ENCODE assay signal across 18 mouse cellular contexts in genomic region chr13:65243273-65243672, GRCm38 (mm10). TPM values are rescaled to one million over a fixed set of nuclear protein-coding genes. Genes with fewer than 3 reads are reported as not detected.
A peak's percentile ranks its signal among the peaks of the same experiment; 100 is the strongest.
DNase-seq lines count a peak whose midpoint lies in the region; ATAC-seq and TF ChIP-seq lines count a peak whose summit lies in the region.
"Had no signal": no experiment of that assay in that cellular context is flagged by ENCODE, and none has a peak within 500 bp of the region (broad histone marks: within the 10 kb centered on the region; RNA-seq: fewer than 3 reads in every experiment).

No protein-coding gene starts in this region.

- peaks cover 15% of the 10 kb centered on the region for H3K79me2 ChIP-seq in liver, adult 2 months (ENCODE audit: control insufficient read depth, insufficient read depth, low read length)

- TF ChIP-seq CTCF in liver, adult 2 months (IDR thresholded peaks at IDR 0.05; ENCODE audit: low read depth, low read length): no peak

- peaks cover 14% of the 10 kb centered on the region; the same call in 1 of the 2 replicates for H3K9me3 ChIP-seq in liver, embryonic 12.5 days (replicated peaks)
- peaks cover 24% of the 10 kb centered on the region for H3K9me3 ChIP-seq in kidney, embryonic 16.5 days (ENCODE audit: low read length)

- no peak overlapping the region for H3K4me2 ChIP-seq in liver, embryonic 12.5 days
- H3K4me2 ChIP-seq in kidney, embryonic 16.5 days (replicated peaks; ENCODE audit: low read depth, low read length): no peak overlapping the region

- H3K27ac ChIP-seq in liver, adult 2 months (replicated peaks; ENCODE audit: insufficient read depth, low read depth, low read length): no peak overlapping the region
- no peak overlapping the region for H3K27ac ChIP-seq in liver, embryonic 12.5 days
- H3K27ac ChIP-seq in kidney, embryonic 16.5 days (ENCODE audit: low read length): no peak overlapping the region
- H3K27ac ChIP-seq: embryonic facial prominence, embryonic 12.5 days; forebrain, embryonic 13.5 days; limb, embryonic 15.5 days; midbrain, embryonic 13.5 days had no signal

- TF ChIP-seq POLR2A in liver, adult 2 months (IDR thresholded peaks at IDR 0.05; ENCODE audit: extremely low read depth, insufficient read depth, low read length): no peak

- peaks cover 7% of the 10 kb centered on the region for H3K4me1 ChIP-seq in liver, adult 2 months (ENCODE audit: control insufficient read depth, insufficient read depth, low read length)
- H3K4me1 ChIP-seq in liver, embryonic 12.5 days: peaks cover 25% of the 10 kb centered on the region
- peaks cover 11% of the 10 kb centered on the region for H3K4me1 ChIP-seq in kidney, embryonic 16.5 days (ENCODE audit: insufficient read depth, low read length)

- no peaks in the 10 kb centered on the region for H3K27me3 ChIP-seq in liver, adult 2 months (ENCODE audit: control insufficient read depth, insufficient read depth, low read length)
- H3K27me3 ChIP-seq in liver, embryonic 12.5 days (replicated peaks): no peaks in the 10 kb centered on the region
- no peaks in the 10 kb centered on the region for H3K27me3 ChIP-seq in kidney, embryonic 16.5 days (ENCODE audit: insufficient read depth, low read length)
- H3K27me3 ChIP-seq: embryonic facial prominence, embryonic 12.5 days; forebrain, embryonic 13.5 days; limb, embryonic 15.5 days; midbrain, embryonic 13.5 days had no signal

- no peak overlapping the region for H3K9ac ChIP-seq in liver, adult 2 months (ENCODE audit: low read depth, low read length)
- H3K9ac ChIP-seq in liver, embryonic 12.5 days: no peak overlapping the region
- no peak overlapping the region for H3K9ac ChIP-seq in kidney, embryonic 16.5 days (replicated peaks; ENCODE audit: low read length)
- H3K9ac ChIP-seq: embryonic facial prominence, embryonic 12.5 days; forebrain, embryonic 13.5 days; limb, embryonic 15.5 days; midbrain, embryonic 13.5 days had no signal

- no peak for ATAC-seq in liver, embryonic 12.5 days
- no peak for ATAC-seq in kidney, embryonic 16.5 days (ENCODE audit: low FRiP score, low TSS enrichment)
- ATAC-seq: forebrain, embryonic 13.5 days; midbrain, embryonic 13.5 days had no signal

- no peak overlapping the region for H3K4me3 ChIP-seq in liver, adult 2 months (ENCODE audit: insufficient read depth, low read depth, low read length)
- no peak overlapping the region for H3K4me3 ChIP-seq in liver, embryonic 12.5 days
- no peak overlapping the region for H3K4me3 ChIP-seq in kidney, embryonic 16.5 days (ENCODE audit: low read length)

- DNase-seq in liver, adult 2 months (ENCODE audit: extremely low read depth, low read depth, low spot score): peak; percentile 9
- DNase-seq in B cell, adult 2 months: peak; percentile 37 to 42
- DNase-seq in MN1 (ENCODE audit: low spot score): peak; percentile 14
- peak; percentile 35 for DNase-seq in lung, postnatal 36 days
- DNase-seq in layer of hippocampus, adult 8-10 months (ENCODE audit: low spot score in 2 of 2): no peak
- DNase-seq: adrenal gland, postnatal 14 days; cerebellum, adult 8-10 months; kidney, adult 2 months; layer of hippocampus, postnatal 36 days; right cerebral cortex, postnatal 4 days had no signal

- H3K36me3 ChIP-seq in liver, adult 2 months (ENCODE audit: control insufficient read depth, insufficient read depth, low read length): 0 out of 2 replicates have a peak, but pooled peaks cover 1% of the 10 kb centered on the region
- peaks cover 36% of the 10 kb centered on the region for H3K36me3 ChIP-seq in liver, embryonic 12.5 days
- H3K36me3 ChIP-seq in kidney, embryonic 16.5 days (ENCODE audit: insufficient read depth, low read length): peaks cover 23% of the 10 kb centered on the region

- 90% methylated on average over 4 of the region's 4 CpGs for WGBS in liver, adult 2 months
- WGBS in liver, embryonic 12.5 days (ENCODE audit: insufficient replicate concordance): 84% methylated on average over 4 of the region's 4 CpGs
- WGBS in kidney, embryonic 16.5 days: 88% methylated on average over 4 of the region's 4 CpGs

RNA-seq across cellular contexts. Expression of gene Gm10775, which starts 16.1 kb away (rescaled TPM):
- not detected in 2 replicates for total RNA-seq in liver, adult 2 months (2014; rRNA removed)
- not detected in 2 replicates for polyA plus RNA-seq in liver, adult 2 months (2012; rRNA removed)
- not detected in 2 replicates for polyA plus RNA-seq in liver, embryonic 12.5 days (2016; fragmentation: Nextera tagmentation; extraction: Ambion mirVana)
- total RNA-seq in layer of hippocampus, adult 8-10 months (2022): under 1 TPM in 2 of 4 experiments, not detected in 2; 0.31 to 0.36 TPM
- not detected in 2 replicates for polyA plus RNA-seq in kidney, embryonic 16.5 days (2015; fragmentation: Nextera tagmentation; extraction: Ambion mirVana)
- total RNA-seq: adrenal gland, postnatal 14 days; granulocyte monocyte progenitor cell, adult 5-6 weeks; hematopoietic stem cell, adult 5-6 weeks had no signal
- polyA plus RNA-seq: embryonic facial prominence, embryonic 12.5 days; forebrain, embryonic 13.5 days; kidney, adult 2 months; limb, embryonic 15.5 days; midbrain, embryonic 13.5 days had no signal

RNA-seq across cellular contexts. Expression of gene Zfp369, which starts 35.3 kb away (rescaled TPM):
- 17.0 and 18.7 TPM in 2 replicates for total RNA-seq in liver, adult 2 months (2014; rRNA removed)
- polyA plus RNA-seq in liver, adult 2 months (2012; rRNA removed): 8.9 and 10.9 TPM in 2 replicates
- polyA plus RNA-seq in liver, embryonic 12.5 days (2016; fragmentation: Nextera tagmentation; extraction: Ambion mirVana): 6.0 and 6.4 TPM in 2 replicates
- 10 to 100 TPM; 57.7 to 76.2 (median 66.0) TPM for total RNA-seq in layer of hippocampus, adult 8-10 months (2022)
- 9.2 and 11.5 TPM in 2 replicates for polyA plus RNA-seq in kidney, embryonic 16.5 days (2015; fragmentation: Nextera tagmentation; extraction: Ambion mirVana)

RNA-seq across cellular contexts. Expression of gene Nlrp4f, which starts 37.5 kb away (rescaled TPM):
- total RNA-seq in liver, adult 2 months (2014; rRNA removed): not detected in 2 replicates
- not detected in 2 replicates for polyA plus RNA-seq in liver, adult 2 months (2012; rRNA removed)
- polyA plus RNA-seq in liver, embryonic 12.5 days (2016; fragmentation: Nextera tagmentation; extraction: Ambion mirVana): not detected in 2 replicates
- total RNA-seq in layer of hippocampus, adult 8-10 months (2022): under 1 TPM in 2 of 4 experiments, not detected in 2; 0.17 to 0.18 TPM
- polyA plus RNA-seq in kidney, embryonic 16.5 days (2015; fragmentation: Nextera tagmentation; extraction: Ambion mirVana): 0.10 TPM in 1 of 2 replicates, not detected in the other
- total RNA-seq: adrenal gland, postnatal 14 days; granulocyte monocyte progenitor cell, adult 5-6 weeks; hematopoietic stem cell, adult 5-6 weeks; layer of hippocampus, postnatal 36 days had no signal
- polyA plus RNA-seq: embryonic facial prominence, embryonic 12.5 days; forebrain, embryonic 13.5 days; limb, embryonic 15.5 days; midbrain, embryonic 13.5 days had no signal

Comparison
In these comparisons a context has a peak if more than half of its experiments do, and no peak if none do; other contexts are left out.
1. DNase-seq: peak in liver, adult 2 months (single experiment), B cell, adult 2 months (2 of 2), MN1 (single experiment) and lung, postnatal 36 days (single experiment); none in layer of hippocampus, adult 8-10 months (0 of 2).